Mouse (Mus musculus): ENCODE results near the gene Gm8369.

DNA sequence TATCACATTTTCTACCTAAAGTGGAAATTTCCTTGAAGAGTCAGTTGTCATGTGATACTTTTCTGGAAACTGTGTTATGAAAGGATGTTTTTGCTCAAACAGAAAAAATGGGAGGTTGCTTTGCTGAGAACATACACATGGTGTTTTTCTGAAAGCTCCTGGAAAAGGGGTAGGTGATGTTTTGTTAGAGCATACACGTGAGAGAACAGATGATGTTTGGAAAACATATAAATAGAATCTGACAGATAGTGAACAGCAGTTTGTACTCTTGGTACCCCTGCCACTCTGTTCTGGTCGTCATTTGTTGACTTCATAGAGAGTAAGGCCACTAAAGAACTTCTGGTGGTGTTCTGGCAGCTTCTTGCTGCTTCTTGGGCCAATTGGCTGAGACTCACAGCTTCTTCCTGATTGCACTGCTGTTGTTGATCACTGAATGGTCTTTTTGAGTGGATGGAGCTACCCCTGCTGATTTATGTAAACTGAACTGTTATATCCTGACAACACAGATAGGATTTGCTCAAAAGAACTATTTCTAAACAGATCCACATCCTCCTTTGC lies 48.2 kb downstream of the Gm8369 start:
- TF ChIP-seq CTCF (IDR thresholded peaks at IDR 0.05; ENCODE audit: extremely low read depth, insufficient read depth, insufficient read length, insufficient replicate concordance) (no peak), POLR2A (IDR thresholded peaks at IDR 0.05; ENCODE audit: low read depth, low read length) (no peak)
